Mouse (Mus musculus) gastrocnemius, adult 8-10 months (tissue): ENCODE data around the gene Polm. TPM values are rescaled to one million over a fixed set of nuclear protein-coding genes. Genes with fewer than 3 reads are reported as not detected.
"Not testable (repeated sequence)": the region's sequence is repeated elsewhere in the genome, so short reads cannot be mapped to it uniquely, and the experiment has no call there.

Source experiments
- DNase-seq, 2 experiments: peaks; one replicate each; pipeline ENCODE4 v3.0.0; 2022; ENCODE audit warnings: low spot score in 2 of 2
- total RNA-seq, 4 experiments: library from RNA; stranded (reverse); gene quantifications; 2 replicates each; pipeline ENCODE4 v1.2.4; 2022

The Polm gene
- total RNA-seq, 4 experiments from 2014 or later: 1.6 to 2.5 (median 2.0) TPM

DNA sequence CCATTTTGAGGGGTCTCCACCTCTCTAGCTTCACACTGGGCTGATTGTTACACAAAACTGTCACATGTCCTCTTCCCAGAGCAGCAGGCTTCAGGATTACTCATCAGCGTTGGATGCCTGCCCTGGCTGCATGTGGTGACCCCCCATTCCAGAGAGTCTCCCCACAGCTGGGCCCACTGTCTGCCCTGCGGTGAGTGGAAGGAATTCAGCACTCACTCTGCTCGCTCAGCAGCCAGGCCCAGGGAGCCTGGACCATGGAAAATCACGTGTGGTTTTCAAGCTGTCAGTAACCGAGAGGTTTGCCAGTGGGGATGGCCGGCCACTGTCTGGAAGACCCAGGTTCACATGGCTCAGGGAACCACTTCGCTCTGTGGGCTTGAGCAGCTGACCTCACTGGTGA lies 18.1 kb upstream of the Polm start:
- peak; percentile 61 to 73 for DNase-seq

DNA sequence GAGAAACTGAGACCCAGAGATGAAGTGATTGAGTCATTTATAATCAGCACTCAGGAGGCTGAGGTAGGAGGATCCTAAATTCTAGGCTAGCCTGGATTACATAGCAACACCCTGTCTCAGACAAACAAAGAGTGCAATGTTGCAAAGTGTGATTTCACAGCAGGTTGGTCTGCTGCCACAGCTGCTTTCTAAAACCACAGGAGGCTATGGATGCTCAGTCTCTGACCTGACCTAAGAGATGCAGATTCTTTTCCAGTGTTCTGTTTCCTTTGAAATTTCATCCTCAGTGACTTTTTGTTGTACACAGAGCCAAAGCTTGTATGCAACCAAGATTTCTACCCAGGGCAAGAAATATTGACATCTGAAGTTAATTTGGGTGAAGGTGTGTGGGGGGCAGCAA lies 17.7 kb upstream of the Polm start:
- no peak for DNase-seq

DNA sequence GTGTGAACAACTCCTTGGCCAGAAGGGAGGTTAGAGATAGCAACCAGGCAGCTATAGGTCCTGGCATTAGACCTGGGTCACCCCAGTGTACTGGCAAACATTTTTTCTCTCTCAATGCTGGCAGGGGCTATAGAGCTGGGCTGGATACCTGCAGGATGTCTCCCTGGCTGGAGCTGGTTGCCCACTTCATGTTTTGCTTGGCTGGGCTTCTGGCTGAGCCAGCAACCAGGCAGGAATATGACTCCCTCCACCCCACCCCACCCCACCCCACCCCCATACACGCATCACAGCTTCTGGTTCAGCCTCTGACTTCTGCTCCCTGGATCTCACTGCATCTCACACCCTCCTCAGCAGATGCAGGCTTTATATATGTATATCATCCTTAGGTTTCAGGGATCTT lies 14.5 kb upstream of the Polm start:
- peak in 1 of 2 experiments; percentile 52 for DNase-seq

DNA sequence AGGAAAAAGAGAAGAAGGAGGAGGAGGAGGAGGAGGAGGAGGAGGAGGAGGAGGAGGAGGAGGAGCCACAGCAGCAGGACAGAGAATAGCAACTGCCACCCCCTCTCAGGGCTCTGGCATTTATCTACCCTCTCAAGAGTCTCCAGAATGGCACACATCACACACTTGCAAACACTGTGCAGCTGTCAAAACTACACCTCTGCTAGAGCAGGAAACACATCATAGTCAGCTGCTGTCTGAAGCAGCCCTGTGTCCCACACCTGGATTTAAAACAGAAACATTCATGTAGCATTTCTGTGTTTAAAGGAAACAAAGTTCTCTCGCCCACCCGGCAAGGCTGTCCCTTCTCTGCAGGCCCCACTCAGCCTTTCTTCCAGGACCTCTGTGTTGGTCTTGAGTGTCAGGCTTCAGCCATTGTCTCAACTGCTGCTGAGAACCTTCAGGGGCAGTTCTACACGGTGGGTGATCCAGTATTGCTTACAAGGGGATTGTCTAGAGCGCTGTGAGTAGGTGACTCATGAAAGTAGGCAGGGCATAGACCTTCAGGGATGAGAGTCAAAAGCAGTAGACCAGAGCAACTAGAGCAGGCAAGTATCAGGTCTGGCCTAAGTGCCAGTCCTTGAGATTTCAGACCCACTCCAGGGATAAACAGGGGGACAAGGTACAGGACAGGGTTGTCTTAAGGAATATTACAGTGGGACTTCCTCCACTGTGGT lies 13.4 kb upstream of the Polm start:
- DNase-seq: no peak

DNA sequence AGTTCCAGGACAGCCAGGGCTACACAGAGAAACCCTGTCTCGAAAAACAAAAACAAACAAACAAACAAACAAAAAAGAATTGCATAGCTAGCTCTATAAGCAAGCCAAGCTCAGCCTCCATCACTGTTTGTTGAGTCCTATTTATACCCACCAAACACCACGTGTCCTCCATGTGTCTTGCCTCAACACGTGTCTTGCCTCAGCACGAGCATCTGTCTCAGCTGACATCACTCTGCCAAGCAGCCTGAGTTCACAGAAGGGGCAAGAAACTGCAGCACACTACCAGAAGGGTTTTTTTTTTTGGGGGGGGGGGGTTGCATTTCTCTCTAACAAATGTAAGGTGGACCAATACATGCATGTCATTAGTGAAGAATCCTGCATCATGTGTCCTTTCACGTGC lies 12.6 kb upstream of the Polm start:
- DNase-seq: no peak

DNA sequence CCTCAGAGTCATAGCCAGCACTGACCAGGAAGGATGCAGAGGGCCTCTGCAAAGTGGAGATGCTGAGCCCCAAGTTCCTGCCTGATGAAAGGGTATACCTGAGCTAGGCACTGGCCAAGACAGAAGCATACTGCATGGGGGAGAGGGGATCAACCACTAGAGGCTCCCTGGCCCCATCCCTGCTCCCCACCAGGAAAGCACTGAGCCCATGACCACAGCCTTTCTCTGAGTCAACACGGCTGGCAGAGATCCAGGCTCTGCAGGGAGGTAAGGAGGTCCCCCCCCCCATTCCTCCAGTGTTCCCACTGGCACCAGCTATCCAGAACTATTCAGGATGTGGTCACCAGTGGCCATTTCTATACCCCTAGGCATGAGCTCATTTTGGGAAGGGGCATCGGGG lies 11.5 kb upstream of the Polm start:
- no peak for DNase-seq

DNA sequence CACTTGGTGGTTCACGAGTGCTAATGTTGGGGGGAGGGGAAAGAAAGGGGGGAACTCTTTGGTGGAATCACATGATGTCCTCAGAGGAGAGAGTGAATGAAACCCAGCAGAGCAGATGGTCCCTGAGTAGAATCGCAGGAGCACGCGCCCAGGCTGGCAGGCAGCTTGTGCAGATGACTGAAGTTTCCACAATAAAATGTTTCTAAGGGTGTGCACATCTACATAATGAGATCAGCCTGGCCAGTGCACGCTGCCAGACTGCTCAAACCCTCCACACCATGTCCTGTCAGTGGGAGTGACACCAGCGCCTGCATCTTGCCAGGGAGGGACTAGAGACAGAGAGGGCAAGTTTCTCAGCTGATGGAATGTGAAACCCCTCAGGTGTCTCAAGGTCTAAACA lies 10.9 kb upstream of the Polm start:
- peak in 1 of 2 experiments; percentile 49 for DNase-seq

DNA sequence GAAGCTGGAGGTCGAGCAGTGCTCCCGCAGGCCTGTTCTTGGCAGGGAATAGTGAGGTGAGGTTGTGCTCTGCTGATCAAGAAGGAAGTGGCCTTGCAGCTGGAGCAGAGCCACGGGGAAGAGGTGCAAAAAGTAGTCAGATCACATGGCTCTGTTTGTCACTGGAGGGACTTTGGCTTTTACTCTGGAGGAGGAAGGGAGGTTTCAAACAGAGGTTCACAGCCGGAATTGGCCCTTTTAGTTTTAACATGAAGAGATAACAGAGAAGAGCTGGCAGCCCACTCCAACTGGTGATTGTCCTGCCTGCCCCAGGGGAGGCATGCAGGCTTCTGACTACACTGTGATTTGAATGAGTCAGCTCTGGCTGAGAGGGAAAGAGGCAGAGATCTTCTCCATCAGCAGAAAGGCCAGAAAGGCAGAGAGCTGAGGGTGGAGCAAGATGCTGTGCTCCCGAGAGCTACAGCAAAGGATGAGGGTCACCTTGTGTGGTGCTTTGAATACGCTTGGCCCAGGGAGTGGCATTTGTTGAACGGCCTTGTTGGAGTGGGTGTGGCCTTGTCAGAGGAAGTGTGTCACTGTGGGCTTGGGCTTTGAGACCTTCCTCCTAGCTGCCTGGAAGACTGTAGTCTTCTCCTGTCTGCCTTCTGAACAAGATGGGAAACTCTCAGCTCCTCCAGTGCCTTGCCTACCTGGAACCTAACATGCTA lies 9.0 kb upstream of the Polm start:
- DNase-seq: no peak

DNA sequence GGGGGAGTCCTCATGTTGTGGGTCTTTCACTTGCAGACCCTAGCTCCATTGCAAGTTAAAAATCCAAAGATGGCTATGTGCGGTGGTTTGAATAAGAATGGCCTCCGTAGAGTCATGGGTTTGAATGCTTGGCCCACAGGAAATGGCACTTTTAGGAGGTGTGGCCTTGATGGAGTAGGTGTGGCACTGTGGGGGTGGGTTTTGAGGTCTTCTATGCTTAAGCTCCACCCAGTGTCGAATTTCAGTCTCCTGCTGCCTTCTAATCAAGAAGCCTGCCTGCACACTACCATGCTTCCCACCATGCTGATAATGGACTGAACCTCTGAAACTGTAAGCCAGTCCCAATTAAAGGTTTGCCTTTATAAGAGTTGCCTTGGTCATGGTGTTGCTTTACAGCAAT lies 5.3 kb upstream of the Polm start:
- DNase-seq: no peak

DNA sequence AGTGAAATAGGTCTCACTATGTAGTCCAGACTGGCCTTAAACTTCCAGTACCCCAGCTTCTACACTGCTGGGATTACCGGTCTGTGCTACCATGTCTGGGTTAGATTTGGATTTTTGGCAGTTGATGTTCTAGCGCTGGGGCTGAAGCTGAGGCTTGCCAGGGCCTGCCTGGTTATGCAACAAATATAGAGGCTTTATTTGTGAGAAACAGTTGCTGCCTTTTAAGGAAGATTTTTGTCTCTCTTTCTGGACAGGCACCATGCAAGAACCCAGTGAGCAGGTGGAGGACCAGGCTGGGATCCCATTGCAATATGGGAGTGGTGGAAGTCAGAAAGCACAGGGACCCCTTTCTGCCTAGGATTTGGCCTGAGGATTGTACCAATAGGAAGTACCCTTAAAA lies 3.9 kb upstream of the Polm start:
- no peak for DNase-seq

DNA sequence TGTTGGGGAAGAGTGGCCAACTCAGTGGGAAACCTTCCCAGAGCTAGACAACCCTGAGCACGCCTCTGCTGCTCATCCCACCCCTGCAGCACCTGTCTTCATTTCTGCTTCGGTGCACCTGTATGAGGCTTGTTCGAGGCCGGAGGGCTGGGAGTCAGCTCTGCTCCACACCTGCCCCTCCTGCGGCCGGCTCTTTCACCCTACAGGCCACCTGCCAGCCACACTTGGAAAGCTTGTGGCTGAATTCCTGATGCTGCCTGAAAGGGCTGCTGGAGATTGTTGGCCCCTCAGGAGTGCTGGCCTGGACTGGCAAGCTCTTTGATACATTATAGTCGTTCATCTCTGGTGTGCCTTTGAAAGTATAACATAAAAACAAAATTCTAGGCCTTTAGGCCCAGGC lies 2.5 kb upstream of the Polm start:
- DNase-seq: no peak

DNA sequence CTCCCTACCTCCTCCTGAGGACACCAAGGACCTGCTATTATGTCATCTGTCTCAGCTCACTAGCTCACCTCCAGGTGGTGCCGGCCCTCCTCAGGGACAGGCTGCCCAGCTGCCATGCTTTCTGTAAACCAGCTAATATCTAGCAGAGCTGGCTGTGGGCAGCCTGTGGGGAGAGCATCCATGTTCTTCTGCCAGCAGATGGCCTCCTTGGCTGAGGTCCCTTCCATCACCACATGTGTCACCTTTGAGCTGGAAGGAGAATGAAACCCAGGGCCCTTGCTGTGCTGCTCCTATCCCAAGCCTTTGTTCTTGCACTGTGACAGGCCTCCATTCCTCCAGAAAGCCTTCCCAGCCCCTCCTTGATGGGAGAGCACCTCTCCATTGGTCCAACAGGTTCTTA lies 1.7 kb downstream of the Polm start:
- peak in 1 of 2 experiments; percentile 40 for DNase-seq

DNA sequence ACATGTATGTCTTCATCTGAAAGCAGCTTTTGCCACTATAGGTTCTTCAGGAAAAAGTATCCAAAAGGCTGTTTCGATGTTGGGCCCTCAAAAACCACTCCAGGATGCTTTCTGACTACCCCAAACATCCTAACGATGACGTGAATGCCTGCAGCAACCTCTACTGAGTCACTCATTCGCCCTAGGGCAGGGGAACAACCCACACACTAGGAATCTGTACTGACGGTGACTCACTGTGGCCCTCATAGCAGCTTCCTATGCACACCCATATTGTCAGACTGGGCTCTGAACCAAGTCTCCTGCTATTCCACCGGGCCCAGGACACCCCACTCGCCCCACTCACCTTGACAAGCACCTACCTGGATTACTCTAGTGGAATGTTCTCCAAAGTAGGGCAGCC lies 2.8 kb downstream of the Polm start:
- DNase-seq: no peak

DNA sequence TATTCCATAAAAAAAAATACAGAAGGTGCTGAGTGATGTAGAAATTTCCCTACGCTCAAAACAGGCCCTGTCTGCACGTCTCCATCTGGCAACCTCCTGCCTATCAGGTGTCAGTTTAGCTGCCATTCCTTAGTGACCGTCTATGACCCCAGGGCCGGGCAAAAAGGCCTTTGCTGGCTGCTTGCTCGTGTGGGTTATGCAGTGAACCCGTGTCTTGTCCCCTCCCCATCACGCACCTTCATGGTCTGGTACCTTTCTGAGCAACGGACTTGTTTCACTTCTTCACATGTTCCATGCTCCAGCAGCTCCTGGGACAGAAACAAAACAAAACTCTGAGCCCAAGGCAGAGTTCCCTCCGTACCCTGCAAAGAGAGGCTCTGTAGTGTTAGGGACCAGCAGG lies 3.3 kb downstream of the Polm start:
- peak in 1 of 2 experiments; percentile 29 for DNase-seq

DNA sequence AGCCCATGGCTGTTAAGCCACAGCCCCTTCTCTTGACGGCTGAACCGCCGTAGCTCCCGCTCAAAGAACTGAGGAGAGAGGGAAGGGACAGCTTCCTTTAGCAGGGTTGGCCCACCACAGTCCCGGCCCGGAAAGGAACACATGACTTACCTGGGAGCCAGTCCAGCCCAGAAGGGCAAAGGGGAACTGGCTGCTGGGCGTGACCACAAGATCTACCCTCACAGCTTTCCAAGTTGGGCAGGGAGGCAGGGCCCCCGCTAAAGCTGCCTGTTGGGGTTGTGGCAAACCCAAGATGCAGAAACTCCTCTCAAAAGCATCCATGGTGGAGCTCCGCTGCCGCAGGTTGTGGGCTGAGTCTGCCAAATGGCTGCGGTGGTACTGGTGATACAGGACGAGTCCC lies 8.5 kb downstream of the Polm start:
- DNase-seq: peak in 1 of 2 experiments; percentile 41

DNA sequence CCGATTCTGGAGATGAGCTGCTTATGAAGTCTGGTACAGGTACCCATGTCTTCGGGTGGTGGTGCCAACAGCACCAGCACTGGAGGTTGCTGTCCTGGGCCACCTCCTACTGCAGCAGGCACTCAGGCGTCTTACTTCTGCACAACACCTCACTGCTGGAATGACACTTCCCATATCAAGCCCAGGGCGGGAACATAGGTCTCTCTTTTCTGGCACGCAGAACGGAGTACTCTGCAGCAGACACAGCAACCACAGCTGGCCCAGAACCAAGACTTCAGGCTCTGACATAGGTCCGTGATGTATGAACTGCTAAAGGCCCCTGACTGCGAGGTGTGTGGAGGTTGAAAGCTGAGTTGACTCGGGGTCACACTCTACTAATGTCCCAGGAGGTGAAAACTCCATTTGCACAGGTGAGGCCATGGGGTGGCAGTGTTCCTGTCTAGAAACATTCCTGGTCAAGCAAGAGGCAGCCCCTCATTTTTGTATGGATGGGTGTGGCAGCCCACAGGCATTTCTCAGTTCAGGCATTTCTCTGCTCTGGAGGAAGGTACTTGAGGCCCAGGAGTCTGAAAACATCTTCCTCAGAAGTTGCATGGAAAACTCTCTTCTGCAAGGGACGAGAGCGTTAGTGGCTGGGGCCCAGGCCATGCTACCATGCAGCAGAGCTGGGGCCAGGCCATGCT lies 9.2 kb downstream of the Polm start:
- no peak for DNase-seq

DNA sequence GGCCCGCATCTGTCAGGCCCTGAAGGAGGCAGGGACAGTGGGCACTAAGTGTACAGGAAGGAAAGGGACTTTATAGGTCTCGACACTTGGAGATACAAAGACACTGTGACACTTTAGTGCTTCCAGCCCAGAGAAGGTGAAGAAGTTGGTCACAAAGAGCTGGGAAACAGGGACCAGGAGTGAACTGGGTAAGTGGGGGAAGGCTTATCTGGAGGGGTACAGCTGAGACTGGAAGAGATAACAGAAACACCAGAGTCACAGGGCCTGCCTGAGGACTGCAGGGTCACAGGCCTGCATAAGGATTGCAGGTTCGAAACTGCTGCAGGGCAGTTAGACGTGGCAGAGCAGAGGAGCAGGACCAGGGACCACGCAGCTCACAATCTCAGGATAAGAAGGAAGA lies 9.9 kb downstream of the Polm start:
- no peak for DNase-seq

DNA sequence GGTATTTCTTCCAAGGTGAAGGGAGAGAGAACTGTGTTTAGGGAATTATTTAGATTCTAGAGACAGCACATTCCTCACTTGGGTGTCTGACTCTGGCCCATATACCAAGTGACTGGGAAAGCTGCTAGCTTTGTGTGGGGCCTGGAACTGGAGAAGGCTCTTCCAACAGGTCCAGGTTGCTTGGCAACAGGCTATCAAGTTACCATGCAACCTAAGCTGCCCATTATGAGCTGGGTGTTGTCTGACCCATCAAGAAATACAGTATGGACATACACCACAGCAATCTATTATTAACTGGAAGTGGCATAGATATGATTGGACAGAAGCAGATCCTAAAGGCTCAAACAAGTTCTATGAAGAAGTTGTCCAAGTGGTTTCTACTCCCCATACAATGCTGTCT lies 12.4 kb downstream of the Polm start:
- DNase-seq: no peak

DNA sequence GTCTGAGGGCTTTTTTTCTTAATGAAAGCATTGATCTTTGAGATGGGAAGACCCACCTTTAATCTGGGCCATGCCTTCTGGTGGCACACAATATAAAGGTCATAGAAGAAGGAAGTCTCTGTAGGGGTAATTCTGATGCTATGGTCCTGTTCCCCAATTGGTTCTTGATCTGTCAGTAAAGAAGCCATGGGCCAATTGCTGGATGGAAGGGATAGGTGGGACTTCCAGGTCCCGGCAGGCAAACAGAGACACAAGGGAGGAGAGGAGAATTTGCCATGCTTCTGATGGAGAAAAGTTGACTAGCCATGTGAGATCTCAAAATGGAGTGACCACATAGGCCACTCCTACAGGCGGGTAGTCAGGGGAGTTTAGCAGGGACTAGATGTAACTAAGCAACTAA lies 18.6 kb downstream of the Polm start:
- no peak for DNase-seq

DNA sequence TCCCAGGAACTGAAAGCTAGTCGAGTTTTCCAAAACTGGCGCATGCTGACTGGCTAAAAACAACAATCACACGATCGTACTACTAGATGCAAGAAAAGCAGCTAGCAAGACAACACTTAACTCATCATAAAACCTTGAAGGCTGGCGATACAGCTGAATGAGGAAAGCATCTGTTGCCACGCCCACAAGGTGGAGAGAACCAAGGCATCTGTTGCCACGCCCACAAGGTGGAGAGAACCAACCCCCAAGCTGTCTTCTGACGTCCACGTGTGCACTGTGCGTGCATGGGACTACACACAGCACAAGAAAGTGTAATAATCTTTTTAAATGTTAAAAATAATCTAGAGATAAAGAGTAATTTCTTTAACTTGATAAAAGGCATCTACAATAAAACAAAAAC lies 24.4 kb downstream of the Polm start:
- DNase-seq: no peak

DNA sequence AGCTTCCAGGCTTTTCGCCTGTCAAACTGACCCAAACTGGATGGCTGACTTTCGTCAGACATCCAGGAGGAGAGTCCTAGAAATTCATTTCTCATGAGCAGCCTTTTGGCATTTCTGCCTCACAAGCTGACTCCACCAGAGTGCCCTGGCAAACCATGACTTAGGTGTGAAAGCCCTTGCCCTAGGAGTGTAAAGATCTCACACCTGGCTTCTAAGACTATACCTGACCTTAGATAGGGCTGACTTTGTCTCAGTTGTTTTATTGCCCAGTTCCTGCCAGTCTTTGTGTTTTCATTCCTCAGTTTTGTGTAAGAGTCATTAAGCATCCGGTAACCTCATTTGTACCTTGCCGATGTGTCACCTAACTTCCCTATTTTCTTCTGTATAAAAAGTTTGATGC lies 28.3 kb downstream of the Polm start:
- not testable (repeated sequence) for DNase-seq

DNA sequence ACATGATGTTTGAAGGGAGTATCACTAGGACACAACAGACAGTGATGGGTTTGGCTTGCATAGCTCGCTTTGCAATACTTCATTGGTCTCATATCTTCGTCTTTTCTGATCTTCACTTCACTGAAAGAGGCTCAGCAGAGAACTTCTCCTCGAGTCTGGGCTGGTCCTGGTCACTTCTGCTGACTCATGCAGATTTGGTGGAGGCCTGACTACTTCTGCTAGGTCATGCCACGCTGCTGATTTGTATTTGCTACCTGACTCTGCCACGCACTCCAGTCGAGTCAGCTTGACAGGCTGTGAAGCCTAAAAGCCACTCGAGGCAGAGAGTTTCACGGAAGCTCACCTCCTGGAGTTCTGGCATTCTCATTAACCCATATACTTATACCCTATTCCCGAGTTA lies 29.9 kb downstream of the Polm start:
- no peak for DNase-seq

DNA sequence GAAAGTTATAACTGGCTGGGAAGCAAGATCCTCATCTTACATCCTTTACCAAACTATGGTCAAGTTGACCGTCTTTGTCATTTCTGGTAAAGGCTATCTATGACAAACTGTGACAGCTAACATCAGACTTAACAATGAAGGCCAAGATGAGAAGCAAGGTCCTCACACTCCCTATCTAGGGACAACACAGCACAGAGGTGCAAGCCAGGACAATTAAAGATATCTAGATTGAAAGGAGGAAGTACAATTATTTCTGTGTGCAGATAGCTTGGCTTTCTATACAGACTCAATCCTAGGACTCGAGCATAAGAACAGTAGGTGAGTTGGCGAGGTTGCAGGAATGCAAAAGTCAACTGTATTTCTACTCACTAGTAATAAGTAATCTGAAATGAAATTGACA lies 32.1 kb downstream of the Polm start:
- DNase-seq: no peak
